Mouse (Mus musculus): ENCODE data around the gene Atad3a. TPM values are rescaled to one million over a fixed set of nuclear protein-coding genes. Genes with fewer than 3 reads are reported as not detected.
A peak's percentile ranks its signal among the peaks of the same experiment; 100 is the strongest.

Gene Atad3a
- total and polyA plus RNA-seq, 2 experiments from 2014 or later, result 99.3 to 128 TPM

DNA sequence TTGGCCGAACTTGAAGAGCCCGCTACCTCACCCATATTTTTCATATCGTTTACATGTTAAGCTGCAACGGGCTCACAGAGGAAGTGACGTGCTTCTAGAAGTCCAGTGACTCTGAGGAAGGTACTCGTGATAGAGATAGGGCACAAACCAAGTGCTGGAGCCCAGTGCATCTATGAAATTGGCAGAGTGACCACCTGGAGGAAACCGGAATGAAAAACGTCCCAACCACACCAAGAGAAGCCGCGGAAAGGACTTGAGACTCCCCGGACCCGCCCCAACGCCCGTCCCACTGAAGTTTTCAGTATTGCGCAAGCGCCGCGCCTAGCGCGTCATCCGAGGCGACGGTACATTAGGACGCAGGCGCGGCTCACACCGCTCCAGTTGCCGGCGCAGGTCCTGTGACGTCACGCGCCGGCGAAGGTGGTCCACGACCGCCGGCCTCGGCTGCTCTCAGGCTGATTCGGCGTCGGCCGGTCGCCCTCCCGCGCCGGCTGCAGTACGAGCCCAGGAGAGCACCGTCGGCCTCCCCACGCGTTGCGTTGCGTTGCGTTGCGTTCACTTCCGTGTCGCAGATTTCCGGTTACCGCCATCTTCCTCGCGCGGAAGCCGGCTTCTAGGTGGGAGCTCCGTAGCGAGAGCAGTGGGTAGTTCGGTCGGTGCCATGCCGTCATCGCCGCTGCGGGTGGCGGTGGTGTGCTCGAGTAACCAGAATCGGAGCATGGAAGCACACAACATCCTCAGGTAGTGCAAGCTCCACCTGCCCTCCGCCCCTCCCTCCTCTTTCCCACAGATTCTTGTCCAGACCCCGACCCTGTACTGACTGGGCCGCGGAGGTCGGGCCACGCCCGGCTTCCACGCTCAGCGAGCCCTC lies 55.9 kb downstream of the Atad3a start, which contains the start of gene Ssu72:
TSS of gene Ssu72 (plus strand) at position 80 of the 871 bp plus-strand sequence.
- H3K27ac ChIP-seq (ENCODE audit: low read depth), result peak within 1 kb of the TSS; percentile 94
- H3K36me3 ChIP-seq (replicated peaks; ENCODE audit: control insufficient read depth, insufficient read depth, low read length), result no peaks in the 10 kb centered on the region
- peak within 1 kb of the TSS; percentile 78 for H3K9ac ChIP-seq (replicated peaks; ENCODE audit: low read depth, low read length)
- under 1% methylated on average over 82 of the region's 83 CpGs for WGBS
- H3K9me3 ChIP-seq (replicated peaks; ENCODE audit: control insufficient read depth, low read length), result no peaks in the 10 kb centered on the region
- peak; percentile 83; the same call in 1 of the 2 replicates for TF ChIP-seq EP300 (IDR thresholded peaks at IDR 0.05; ENCODE audit: low read depth)
- TF ChIP-seq CTCF (IDR thresholded peaks at IDR 0.05; ENCODE audit: low read depth), result no peak
- peaks cover 8% of the 10 kb centered on the region; the same call in 1 of the 2 replicates for H3K4me1 ChIP-seq (ENCODE audit: control insufficient read depth, insufficient read depth)
- peak; percentile 95 for ATAC-seq (ENCODE audit: insufficient read depth, low read depth)
- peak; percentile 90 for DNase-seq (ENCODE audit: low spot score)
- peak within 1 kb of the TSS; percentile 86 for H3K4me3 ChIP-seq (ENCODE audit: low read depth, low read length)
- H3K27me3 ChIP-seq (ENCODE audit: control insufficient read depth, insufficient read depth, low read length), result no peaks in the 10 kb centered on the region
- peak within 1 kb of the TSS; percentile 64 for H3K4me2 ChIP-seq (ENCODE audit: low read depth, low read length)

DNA sequence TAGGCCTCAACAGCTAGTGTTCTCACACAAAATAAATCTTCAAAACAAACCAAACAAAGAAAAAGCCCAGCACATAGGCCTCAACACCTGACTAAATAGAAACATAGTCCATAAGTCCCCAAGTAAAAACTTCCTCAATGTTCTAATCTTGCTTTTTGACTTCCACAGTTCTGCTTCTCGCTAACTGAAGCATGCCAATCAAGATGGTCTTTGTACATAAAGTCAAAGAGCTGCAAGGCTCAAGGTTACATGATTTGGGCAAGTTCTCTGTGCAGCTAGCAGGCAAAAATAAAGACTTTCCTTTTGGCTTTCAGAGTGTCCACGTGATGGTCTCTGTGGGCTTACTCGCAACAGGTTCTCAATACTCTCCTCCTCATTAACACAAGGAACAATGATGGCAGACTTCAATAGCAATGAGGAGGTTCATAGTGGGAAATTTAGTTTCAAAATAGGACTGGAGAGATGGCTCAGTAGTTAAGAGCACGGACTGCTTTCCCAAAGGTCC lies 57.4 kb downstream of the Atad3a start:
- no peak for DNase-seq (ENCODE audit: low spot score)
- no peak overlapping the region for H3K27ac ChIP-seq (ENCODE audit: low read depth)
- H3K9ac ChIP-seq (replicated peaks; ENCODE audit: low read depth, low read length), result no peak overlapping the region
- TF ChIP-seq CTCF (IDR thresholded peaks at IDR 0.05; ENCODE audit: low read depth) (no peak), EP300 (IDR thresholded peaks at IDR 0.05; ENCODE audit: low read depth) (no peak)
- H3K9me3 ChIP-seq (replicated peaks; ENCODE audit: control insufficient read depth, low read length), result no peaks in the 10 kb centered on the region
- H3K4me2 ChIP-seq (ENCODE audit: low read depth, low read length), result no peak overlapping the region
- no peaks in the 10 kb centered on the region for H3K36me3 ChIP-seq (replicated peaks; ENCODE audit: control insufficient read depth, insufficient read depth, low read length)
- H3K4me1 ChIP-seq (ENCODE audit: control insufficient read depth, insufficient read depth), result peaks cover 5% of the 10 kb centered on the region; the same call in 1 of the 2 replicates
- ATAC-seq (ENCODE audit: insufficient read depth, low read depth), result no peak
- 94% methylated on average over 4 of the region's 4 CpGs for WGBS
- no peaks in the 10 kb centered on the region for H3K27me3 ChIP-seq (ENCODE audit: control insufficient read depth, insufficient read depth, low read length)
- no peak overlapping the region for H3K4me3 ChIP-seq (ENCODE audit: low read depth, low read length)

DNA sequence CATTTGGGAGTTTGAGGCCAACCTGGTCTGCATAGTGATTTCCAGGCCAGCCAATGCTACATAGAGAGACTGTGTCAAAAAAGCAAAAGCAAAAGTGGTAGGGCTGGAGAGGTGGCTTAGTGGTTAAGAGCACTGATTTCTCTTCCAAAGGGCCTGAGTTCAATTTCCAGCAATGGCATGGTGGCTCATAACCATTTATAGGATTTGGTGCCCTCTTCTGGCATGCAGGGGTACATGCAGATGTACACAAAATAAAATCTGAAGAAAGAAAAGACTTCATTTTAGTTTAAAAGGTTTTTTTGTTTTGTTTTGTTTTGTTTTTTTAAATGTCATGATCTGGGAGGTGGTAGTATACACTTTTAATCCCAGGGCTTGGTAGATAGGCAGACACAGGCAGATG lies 60.5 kb downstream of the Atad3a start:
- Histone ChIP-seq H3K27ac (ENCODE audit: low read depth) (no peak overlapping the region), H3K36me3 (replicated peaks; ENCODE audit: control insufficient read depth, insufficient read depth, low read length) (no peaks in the 10 kb centered on the region), H3K4me1 (ENCODE audit: control insufficient read depth, insufficient read depth) (peaks cover 5% of the 10 kb centered on the region; the same call in 1 of the 2 replicates), H3K9ac (replicated peaks; ENCODE audit: low read depth, low read length) (no peak overlapping the region), H3K4me3 (ENCODE audit: low read depth, low read length) (no peak overlapping the region), H3K9me3 (replicated peaks; ENCODE audit: control insufficient read depth, low read length) (no peaks in the 10 kb centered on the region), H3K4me2 (ENCODE audit: low read depth, low read length) (no peak overlapping the region), H3K27me3 (ENCODE audit: control insufficient read depth, insufficient read depth, low read length) (0 out of 2 replicates have a peak, but pooled peaks cover 7% of the 10 kb centered on the region)
- no peak for TF ChIP-seq EP300 (IDR thresholded peaks at IDR 0.05; ENCODE audit: low read depth)
- peak; percentile 71 for TF ChIP-seq CTCF (IDR thresholded peaks at IDR 0.05; ENCODE audit: low read depth)
- no peak for DNase-seq (ENCODE audit: low spot score)
- ATAC-seq (ENCODE audit: insufficient read depth, low read depth), result no peak

DNA sequence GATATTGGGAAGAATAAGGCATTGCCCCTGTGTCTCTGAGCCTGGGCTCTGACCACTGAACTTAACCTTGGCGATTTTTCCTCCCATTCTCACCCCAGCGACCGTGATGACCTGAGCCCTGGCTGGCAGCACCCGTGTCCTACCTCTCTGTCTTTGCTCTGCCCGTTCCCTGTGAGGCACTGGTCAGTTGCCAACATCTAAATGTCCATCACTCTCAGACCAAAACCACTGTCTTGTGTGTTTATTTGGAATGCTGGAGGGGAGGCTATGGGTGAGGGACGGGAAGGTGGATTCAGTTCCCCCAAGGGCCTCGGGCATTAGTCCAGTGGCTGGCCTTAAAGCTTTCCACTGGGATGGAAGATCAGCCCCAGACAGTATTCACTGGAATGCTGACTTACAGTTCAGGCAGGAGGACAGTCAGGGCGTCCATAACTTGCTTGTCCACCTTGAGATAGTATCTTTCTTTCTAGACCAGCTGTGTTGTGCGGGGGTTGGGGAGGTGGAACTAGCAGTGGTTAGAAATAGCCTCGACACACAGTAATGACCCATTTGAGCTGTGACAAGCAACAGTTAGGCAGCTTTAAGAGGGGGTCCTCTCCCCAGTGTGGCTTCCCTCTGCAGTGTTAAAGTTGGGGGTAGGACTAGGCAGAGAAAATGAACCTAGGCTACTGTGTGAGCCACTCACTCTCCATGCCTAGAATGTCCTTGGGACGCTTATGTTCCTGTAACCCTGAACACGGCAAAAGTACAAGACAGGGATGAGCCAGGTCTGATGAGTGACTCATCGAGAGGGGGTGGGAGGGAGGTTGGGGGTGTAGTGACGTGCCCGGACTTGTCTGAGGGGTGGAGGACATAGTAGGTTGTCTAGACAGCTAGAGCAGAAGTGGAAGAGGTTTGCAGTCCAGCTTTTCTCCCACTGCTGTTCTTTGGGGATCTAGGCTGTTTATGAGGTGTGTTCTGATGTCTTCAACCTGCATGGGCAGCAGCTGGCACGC lies 64.3 kb downstream of the Atad3a start:
- Histone ChIP-seq H3K27ac (ENCODE audit: low read depth) (no peak overlapping the region), H3K9me3 (replicated peaks; ENCODE audit: control insufficient read depth, low read length) (no peaks in the 10 kb centered on the region), H3K4me1 (ENCODE audit: control insufficient read depth, insufficient read depth) (0 out of 2 replicates have a peak, but pooled peaks cover 6% of the 10 kb centered on the region), H3K9ac (replicated peaks; ENCODE audit: low read depth, low read length) (no peak overlapping the region), H3K27me3 (ENCODE audit: control insufficient read depth, insufficient read depth, low read length) (peaks cover 17% of the 10 kb centered on the region; the same call in 1 of the 2 replicates), H3K4me3 (ENCODE audit: low read depth, low read length) (no peak overlapping the region), H3K36me3 (replicated peaks; ENCODE audit: control insufficient read depth, insufficient read depth, low read length) (no peaks in the 10 kb centered on the region), H3K4me2 (ENCODE audit: low read depth, low read length) (no peak overlapping the region)
- TF ChIP-seq CTCF (IDR thresholded peaks at IDR 0.05; ENCODE audit: low read depth) (no peak), EP300 (IDR thresholded peaks at IDR 0.05; ENCODE audit: low read depth) (no peak)
- WGBS, result 63% methylated on average over 16 of the region's 16 CpGs
- ATAC-seq (ENCODE audit: insufficient read depth, low read depth), result no peak
- no peak for DNase-seq (ENCODE audit: low spot score)

DNA sequence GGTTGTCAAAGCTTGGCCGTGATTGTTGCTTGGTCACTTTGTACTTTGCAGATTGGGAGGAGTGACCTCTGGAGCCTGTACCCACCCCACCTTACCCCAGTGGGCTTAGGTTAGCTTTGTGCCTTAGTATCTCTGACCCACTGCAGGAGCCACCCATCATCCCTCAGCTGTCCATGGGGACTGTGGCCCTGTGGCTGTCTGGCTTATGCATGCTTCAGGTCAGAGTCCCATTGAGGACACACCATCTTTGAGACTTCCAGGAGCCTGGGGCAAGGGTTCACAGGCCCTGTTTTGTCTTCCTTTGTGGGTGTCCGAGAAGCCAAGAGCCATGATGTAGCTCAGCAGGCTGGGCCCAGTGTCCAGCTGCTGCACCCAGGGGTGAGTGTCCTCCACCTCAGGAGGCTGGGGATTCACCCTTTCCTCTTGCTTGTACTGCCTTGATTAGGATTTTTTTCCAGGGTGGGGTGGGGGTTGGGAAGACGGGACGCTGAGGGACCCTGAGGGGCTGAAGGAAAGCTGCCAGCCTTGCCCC lies 65.3 kb downstream of the Atad3a start:
- DNase-seq (ENCODE audit: low spot score), result no peak
- no peak overlapping the region for H3K4me3 ChIP-seq (ENCODE audit: low read depth, low read length)
- no peak overlapping the region for H3K27ac ChIP-seq (ENCODE audit: low read depth)
- 0 out of 2 replicates have a peak, but pooled peaks cover 6% of the 10 kb centered on the region for H3K4me1 ChIP-seq (ENCODE audit: control insufficient read depth, insufficient read depth)
- peaks cover 17% of the 10 kb centered on the region; the same call in 1 of the 2 replicates for H3K27me3 ChIP-seq (ENCODE audit: control insufficient read depth, insufficient read depth, low read length)
- 79% methylated on average over 4 of the region's 4 CpGs for WGBS
- TF ChIP-seq EP300 (IDR thresholded peaks at IDR 0.05; ENCODE audit: low read depth) (no peak), CTCF (IDR thresholded peaks at IDR 0.05; ENCODE audit: low read depth) (no peak)
- no peaks in the 10 kb centered on the region for H3K36me3 ChIP-seq (replicated peaks; ENCODE audit: control insufficient read depth, insufficient read depth, low read length)
- 0 out of 2 replicates have a peak overlapping the region, but pooled peaks have one; percentile 95 for H3K4me2 ChIP-seq (ENCODE audit: low read depth, low read length)
- H3K9ac ChIP-seq (replicated peaks; ENCODE audit: low read depth, low read length), result no peak overlapping the region
- ATAC-seq (ENCODE audit: insufficient read depth, low read depth), result no peak
- H3K9me3 ChIP-seq (replicated peaks; ENCODE audit: control insufficient read depth, low read length), result no peaks in the 10 kb centered on the region

Data from heart, postnatal 0 days (tissue).